Mouse (Mus musculus): Measurements from ENCODE around the gene Lrig3. TPM values are rescaled to one million over a fixed set of nuclear protein-coding genes. Genes with fewer than 3 reads are reported as not detected.
A peak's percentile ranks its signal among the peaks of the same experiment; 100 is the strongest.

Lrig3 gene
- total RNA-seq, 2 experiments from 2014 or later = 3.1 to 3.7 TPM

GRCm38 (mm10) chr10:125991819-125992218, 25.9 kb downstream of the Lrig3 start:
- intact Hi-C loops (cut with DNase I) = loop anchor here (10.0 kb wide), 1 partner anchor 267 kb away; no protein-coding TSS in a partner anchor
- no peak for DNase-seq (ENCODE audit: low spot score in 2 of 2)

- intact Hi-C loops (cut with DNase I) = loop anchor here (10.0 kb wide), 1 partner anchor 270 kb away; no protein-coding TSS in a partner anchor
- DNase-seq (ENCODE audit: low spot score in 2 of 2) = no peak
Observed at GRCm38 (mm10) chr10:125994855-125995254, 28.9 kb downstream of the Lrig3 start.

GRCm38 (mm10) chr10:125995701-125996100, 29.7 kb downstream of the Lrig3 start:
- DNase-seq (ENCODE audit: low spot score in 2 of 2) = no peak
- intact Hi-C loops (cut with DNase I) = loop anchor here (10.0 kb wide), 1 partner anchor 271 kb away; no protein-coding TSS in a partner anchor

DNA sequence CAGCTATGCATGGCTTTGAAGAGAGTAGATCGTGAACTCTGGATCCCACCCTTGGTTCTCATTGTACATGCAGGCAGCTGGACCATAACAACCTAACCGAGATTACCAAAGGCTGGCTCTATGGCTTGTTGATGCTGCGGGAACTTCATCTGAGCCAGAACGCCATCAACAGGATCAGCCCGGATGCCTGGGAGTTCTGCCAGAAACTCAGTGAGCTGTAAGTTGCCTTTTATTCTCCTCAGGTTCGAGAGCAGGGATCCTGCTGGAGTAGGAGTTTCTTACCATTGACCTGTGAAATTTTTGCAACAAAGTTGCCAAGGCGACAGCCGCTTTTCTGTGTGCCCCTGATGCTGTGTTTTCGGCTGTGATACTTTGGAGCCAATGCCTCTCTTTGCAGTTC, 31.0 kb downstream of the Lrig3 start:
- intact Hi-C loops (cut with DNase I) = loop anchor here (10.0 kb wide), 1 partner anchor 272 kb away; no protein-coding TSS in a partner anchor
- no peak for DNase-seq (ENCODE audit: low spot score in 2 of 2)

DNA sequence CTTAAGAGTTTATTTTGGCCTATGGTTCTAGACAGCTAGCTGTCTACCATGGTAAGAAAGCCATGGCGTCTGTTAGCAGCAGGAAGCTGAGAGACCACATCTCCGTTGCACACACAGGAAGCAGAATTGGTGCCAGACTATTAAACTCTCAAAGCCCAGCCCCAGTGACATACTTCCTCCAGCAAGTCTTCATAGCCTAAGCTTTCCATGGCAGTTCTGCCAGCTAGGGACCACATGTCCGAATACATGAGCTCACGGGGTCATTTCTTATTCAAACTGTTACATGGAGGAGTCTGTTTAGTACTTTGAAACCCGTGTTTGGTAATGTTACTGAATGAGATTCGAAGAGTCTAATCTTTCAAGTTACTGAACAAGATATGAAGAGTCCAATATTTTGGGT, 33.6 kb downstream of the Lrig3 start:
- intact Hi-C loops (cut with DNase I) = loop anchor here (10.0 kb wide), 1 partner anchor 275 kb away; no protein-coding TSS in a partner anchor
- DNase-seq (ENCODE audit: low spot score in 2 of 2) = no peak

DNA sequence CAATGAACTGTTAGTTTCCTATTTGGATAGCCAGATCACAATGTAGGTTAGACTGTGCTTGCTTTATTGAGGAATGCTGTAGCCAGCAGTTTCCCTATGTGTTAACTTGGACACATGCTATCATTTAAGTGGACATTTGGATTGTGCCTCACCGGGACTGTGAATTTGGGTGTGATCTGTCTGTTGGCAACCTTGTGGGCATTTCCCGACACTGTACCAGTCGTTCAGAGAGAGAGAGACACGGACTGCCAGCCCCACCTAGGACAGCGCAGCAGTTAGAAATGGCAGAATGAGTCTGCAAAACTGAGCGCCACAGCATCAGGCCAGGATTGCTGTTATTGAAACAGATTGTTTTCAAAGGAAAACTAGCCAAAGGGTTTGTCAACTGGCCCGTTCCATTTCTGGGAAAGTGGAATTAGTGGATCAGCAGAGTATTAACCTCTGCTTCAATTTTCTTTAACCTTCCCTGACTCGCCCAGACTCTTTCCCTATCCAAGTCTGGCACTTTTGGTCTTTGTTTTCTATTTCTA, 35.0 kb downstream of the Lrig3 start:
- intact Hi-C loops (cut with DNase I) = no loop called here
- DNase-seq (ENCODE audit: low spot score in 2 of 2) = no peak

GRCm38 (mm10) chr10:126002081-126002755, 36.2 kb downstream of the Lrig3 start:
- no peak for DNase-seq (ENCODE audit: low spot score in 2 of 2)
- intact Hi-C loops (cut with DNase I) = no loop called here

GRCm38 (mm10) chr10:126002818-126003506, 37.0 kb downstream of the Lrig3 start:
- intact Hi-C loops (cut with DNase I) = no loop called here
- peak; percentile 51 to 63 for DNase-seq (ENCODE audit: low spot score in 2 of 2)

GRCm38 (mm10) chr10:126003857-126004256, 37.9 kb downstream of the Lrig3 start:
- intact Hi-C loops (cut with DNase I) = no loop called here
- DNase-seq (ENCODE audit: low spot score in 2 of 2) = no peak

- DNase-seq (ENCODE audit: low spot score in 2 of 2) = no peak
- intact Hi-C loops (cut with DNase I) = no loop called here
Observed at GRCm38 (mm10) chr10:126013667-126014066, 47.7 kb downstream of the Lrig3 start.

GRCm38 (mm10) chr10:126014673-126015072, 48.7 kb downstream of the Lrig3 start:
- intact Hi-C loops (cut with DNase I) = no loop called here
- no peak for DNase-seq (ENCODE audit: low spot score in 2 of 2)

GRCm38 (mm10) chr10:126015644-126016043, 49.7 kb downstream of the Lrig3 start:
- no peak for DNase-seq (ENCODE audit: low spot score in 2 of 2)
- intact Hi-C loops (cut with DNase I) = no loop called here

DNA sequence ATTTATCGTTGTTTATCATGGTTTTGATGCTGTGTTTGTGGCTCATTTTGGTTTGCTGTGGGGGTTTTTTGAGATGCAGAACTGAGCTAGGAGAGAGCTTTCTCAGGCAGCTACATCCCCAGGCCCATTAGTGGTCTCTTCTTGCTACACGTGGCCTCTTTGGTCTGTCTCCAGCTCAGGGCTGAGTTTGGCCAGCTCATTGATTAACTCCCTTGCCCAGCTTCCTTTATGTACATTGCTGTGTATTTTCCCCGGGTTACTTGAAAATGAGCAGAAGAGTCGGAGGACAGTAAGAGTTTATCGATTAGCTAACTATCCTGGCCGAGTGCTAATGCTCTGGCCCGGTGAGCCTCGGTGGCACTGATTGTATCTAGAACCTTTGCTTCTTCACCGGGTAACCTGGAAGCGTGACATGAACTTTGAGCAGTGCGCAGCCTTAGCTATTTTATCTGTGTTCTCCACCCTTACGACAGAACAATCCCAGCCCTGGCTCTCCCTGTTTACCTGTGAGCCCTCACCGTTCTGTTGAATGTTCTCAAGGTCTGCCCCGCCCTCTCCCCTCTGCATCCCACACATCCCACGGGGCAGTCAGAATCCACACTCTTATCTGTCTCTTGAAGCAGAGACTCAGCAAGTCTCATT, 53.5 kb downstream of the Lrig3 start:
- intact Hi-C loops (cut with DNase I) = no loop called here
- DNase-seq (ENCODE audit: low spot score in 2 of 2) = no peak

GRCm38 (mm10) chr10:126028574-126029440, 62.8 kb downstream of the Lrig3 start:
- intact Hi-C loops (cut with DNase I) = no loop called here
- no peak for DNase-seq (ENCODE audit: low spot score in 2 of 2)

DNA sequence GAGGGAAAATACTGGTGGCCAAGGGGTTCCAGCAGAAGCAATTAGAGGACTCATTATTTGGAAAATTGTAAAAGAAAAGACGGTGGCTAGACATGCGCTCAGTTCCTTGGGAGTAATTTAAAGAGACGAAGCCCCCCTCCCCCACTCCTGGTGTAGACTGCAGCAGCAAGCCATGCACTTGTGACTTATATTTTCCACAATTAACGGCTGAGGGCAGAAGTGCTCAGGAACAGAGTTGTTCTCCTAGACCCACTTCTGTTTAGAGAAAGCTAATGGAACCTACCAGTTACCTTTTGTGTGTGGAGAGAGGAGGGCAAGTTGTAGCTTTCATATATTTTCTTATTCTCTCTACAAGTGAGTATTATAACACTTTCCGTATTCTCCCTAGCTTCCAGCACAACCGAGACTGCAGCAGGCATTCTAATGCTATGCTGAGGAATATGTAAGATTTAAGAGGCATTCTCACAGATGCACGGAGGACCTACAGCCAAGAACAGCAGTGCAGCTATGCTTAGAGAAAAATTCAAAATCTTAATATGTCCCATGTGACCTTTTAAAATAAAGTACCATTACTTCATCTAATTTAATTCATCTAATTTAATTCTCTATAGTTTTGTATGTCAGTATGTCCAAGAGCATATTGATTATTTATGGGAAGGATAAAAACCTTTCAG, 63.6 kb downstream of the Lrig3 start:
- DNase-seq (ENCODE audit: low spot score in 2 of 2) = no peak
- intact Hi-C loops (cut with DNase I) = no loop called here

GRCm38 (mm10) chr10:126056881-126057280, 90.9 kb downstream of the Lrig3 start:
- intact Hi-C loops (cut with DNase I) = no loop called here
- no peak for DNase-seq (ENCODE audit: low spot score in 2 of 2)

DNA sequence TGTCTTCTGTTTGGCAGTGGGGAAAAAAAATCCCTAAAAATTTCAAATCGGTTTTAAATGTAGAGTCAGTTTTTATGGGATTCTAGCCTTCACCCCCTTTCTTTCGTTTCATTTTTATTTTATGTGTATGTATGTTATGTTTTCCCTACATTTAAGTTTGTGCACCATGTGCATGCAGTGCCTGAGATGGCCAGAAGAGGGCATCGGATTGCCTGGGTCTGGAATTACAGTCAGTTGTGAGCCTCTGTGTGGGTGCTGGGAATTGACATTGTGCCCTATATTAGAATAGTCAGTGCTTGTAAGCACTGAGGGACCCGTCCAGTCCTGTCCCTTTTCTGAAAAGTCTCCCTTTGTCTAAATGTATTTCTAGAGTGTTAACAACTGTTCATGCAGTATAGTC, 96.8 kb downstream of the Lrig3 start:
- DNase-seq (ENCODE audit: low spot score in 2 of 2) = no peak
- intact Hi-C loops (cut with DNase I) = no loop called here
